Mouse (Mus musculus): ENCODE data around the gene Cog5.

DNA sequence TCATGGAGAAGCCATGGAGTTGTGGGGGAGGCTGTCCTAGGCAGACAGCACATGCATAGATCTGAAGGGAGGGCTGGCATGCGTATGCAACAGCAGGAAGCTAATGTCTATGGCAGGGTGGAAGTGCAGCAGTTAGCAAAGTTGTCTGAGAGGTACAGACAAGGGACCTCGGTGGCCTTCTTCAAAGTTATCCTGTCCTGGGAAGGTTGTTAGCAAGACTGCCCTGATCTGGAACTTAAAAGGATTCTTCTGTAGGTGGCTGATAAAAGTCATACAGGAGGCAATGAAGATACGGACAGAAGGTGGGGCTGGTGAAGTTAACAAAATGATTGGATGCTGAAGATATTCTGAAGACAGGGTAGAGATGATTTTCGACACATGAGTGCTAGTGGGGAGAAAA, 311.7 kb downstream of the Cog5 start:
- TF ChIP-seq GATA1 (IDR thresholded peaks at IDR 0.05; ENCODE audit: low read depth, low read length) (no peak), USF1 (IDR thresholded peaks at IDR 0.05; ENCODE audit: low read depth, low read length) (no peak), CHD1 (IDR thresholded peaks at IDR 0.05; ENCODE audit: low read depth, low read length) (no peak), USF2 (IDR thresholded peaks at IDR 0.05; ENCODE audit: borderline replicate concordance in 1 of 2, insufficient read depth in 1 of 2, low read depth in 1 of 2, low read length in 2 of 2) (no peak), TBP (IDR thresholded peaks at IDR 0.05; ENCODE audit: low read depth, low read length) (no peak), MAFK (IDR thresholded peaks at IDR 0.05; ENCODE audit: borderline replicate concordance, low read depth, low read length) (no peak), GABPA (IDR thresholded peaks at IDR 0.05; ENCODE audit: low read depth, low read length) (no peak)
